Mouse (Mus musculus): ENCODE results near the gene Rbm39. TPM values are rescaled to one million over a fixed set of nuclear protein-coding genes. Genes with fewer than 3 reads are reported as not detected.

Rbm39 gene
- 1,812 TPM for polyA plus RNA-seq (2017; shearing (Covaris generic))

DNA sequence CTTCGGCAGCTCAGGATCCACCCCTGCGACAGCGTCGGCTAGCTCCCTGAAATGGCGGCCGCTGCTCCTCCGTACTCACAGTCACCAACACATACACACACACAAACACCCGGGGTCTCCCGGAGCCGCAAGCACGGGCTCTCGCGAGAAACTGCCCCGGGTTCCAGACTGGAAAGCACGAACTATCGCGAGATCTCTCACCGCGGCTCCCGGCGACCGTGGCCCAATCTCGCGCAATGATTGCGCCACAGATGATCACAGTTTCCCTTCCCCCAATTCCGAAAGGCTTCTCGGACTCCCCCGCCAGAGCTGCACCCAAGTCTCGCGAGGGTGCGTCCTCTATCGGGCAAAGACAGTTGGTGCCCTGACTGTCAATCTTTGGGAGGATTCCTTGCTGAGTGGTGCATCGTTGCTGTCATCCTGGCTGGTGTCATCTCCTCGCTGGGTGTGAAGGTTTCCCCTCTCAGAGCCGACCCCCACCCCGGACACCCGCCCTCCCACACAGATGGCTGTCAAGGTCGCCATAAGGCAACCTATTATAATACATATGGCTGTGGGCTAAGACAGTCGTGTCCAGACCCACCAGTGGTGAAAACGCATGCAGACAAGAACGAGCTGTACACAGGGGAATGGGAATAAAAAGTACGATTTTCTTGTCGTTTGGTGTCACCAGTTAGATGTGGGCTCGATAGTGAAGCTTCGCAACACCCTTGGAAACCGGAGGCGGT, at the start of gene Rbm39:
Gene Rbm39, minus strand, starts transcription at position 145 of the 728 bp plus-strand sequence.

DNA sequence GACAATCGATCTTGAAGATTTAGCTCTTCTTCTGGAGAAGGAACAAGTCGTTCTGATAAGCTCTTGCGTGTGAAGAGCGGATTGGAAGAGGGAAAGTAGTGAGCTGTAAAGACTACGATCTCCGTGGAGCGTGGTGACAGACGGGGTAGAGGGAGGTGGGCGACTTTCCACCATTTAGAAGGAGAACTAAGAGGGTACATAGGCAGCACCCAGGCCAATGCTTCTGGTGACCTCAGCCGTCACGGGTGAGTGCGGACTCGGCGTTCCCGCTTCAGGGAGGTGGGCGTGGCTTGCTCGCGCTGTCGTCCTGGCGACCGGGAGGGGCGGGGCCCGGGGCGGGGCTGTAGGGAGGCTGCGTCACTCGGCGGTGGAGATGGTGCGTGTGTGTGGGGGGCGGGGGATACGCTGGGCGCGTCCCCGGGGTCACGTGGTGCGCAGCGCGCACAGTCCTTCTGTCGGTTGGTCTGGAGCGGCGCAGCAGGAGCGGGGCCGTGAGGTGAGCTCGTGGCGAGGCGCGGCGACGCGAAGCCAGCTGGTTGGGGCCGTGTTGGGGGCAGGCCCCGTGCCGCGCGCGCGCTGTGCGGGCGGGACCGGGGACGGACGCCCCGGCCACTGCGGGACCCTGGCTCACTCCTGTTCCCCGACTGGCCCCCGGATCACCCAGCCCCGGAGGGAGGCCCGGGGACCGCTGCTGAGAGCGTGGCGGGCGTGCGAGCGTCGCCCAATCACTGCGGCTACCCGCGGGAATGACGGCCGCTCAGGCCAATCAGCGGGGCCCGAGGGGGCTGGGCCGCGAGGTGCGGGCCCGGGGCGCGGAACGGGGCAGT, 16.5 kb upstream of the Rbm39 start, which contains the start of gene Phf20:
Gene Phf20, plus strand, starts transcription at position 165 of the 827 bp plus-strand sequence.

DNA sequence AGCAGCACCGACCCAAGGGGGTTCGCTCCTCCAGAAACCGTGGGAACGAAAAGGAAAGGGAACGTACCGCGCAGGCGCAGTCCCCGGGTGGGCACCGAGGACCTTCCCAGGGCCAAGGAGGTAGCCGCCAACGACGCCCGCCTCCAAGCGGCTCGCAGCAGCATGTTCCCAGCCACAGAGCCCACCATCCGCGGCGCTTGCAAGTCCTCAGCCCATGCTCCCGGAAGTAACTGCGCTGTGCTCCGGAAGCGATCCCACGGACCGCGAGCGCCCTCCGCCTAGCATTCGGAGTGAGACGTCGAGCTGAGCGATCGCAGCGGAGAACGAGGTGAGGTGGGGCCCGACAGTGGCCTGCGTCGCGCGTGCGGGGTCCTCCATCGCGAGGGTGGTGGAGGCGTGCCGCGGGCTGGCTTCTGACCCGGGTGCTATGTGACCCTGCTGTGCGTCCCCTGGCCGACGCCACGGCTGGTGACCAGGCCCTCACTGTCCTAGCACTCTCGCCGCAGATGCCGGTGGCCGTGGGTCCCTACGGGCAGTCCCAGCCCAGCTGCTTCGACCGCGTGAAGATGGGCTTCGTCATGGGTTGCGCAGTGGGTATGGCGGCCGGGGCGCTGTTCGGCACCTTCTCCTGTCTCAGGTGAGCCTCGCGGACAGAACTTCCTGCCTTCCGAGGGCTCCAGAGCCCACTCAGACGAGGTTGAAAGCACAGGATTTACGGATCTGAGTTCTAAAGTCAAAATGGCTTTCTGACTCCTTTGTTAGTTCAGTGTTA, 35.9 kb downstream of the Rbm39 start, which contains the start of the genes Romo1 and Nfs1:
Gene Romo1, plus strand, starts transcription at position 87 of the 772 bp plus-strand sequence.
Gene Nfs1, minus strand, starts transcription at position 234 of the 772 bp plus-strand sequence.

DNA sequence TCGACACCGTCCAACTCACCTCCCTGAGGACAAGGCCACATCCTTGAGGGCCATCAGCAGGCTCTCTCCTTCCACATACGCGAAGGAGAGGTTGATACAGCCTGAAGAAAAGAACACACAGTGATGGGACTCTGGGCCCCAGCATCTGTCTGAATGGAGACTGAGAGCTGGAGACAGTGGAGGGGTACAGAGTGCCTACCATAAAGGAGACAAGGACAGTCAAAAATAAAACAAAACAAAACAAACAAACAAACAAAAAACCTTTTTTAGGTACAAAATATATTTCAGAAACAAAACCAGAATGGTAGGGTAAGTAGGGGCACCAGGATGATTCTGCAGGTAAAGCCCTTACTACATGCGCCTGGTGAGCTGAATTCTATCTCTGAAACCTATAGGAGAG, 53.0 kb downstream of the Rbm39 start, which contains the start of gene Gm28036:
Gene Gm28036, minus strand, starts transcription at position 101 of the 400 bp plus-strand sequence.

DNA sequence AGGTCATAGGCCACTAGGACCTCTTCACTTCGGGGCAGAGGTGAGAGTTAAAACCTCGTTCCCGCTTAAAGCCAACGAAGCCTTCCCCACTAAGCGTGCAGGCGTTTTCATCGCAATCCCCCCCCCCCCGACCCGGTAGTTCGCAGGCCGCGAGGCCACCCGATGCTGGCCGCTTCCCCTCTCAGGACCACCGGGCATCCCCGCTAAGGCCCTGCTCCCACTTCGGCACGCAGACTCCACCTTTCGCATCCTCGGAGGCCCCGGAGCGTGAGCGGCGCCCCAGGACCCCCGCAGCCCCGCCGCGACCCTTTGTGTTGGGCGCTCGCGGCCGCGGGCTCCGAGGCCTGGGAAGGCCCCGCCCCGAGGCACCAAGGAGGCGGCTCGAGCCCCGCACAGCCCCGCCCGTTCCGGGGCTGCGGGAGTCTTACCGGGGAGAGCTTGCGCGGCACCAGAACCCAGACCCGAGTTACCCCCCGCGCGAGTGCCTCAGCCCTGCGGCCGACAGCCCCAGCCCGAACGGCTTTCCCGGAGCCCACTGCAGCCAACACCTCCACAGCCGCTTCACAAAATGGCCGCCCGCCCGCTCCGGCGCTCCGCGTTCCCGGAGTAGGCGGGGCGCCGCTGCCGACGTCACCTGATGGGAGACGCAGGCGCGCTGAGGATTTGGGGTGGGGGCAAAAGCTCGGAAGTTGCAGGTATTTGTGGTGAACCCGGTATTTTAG, 68.5 kb downstream of the Rbm39 start, which contains the start of the genes Cpne1 and Rbm12:
Gene Cpne1, minus strand, starts transcription at position 608 of the 722 bp plus-strand sequence.
Gene Rbm12, minus strand, starts transcription at position 621 of the 722 bp plus-strand sequence.

Other genes with a start within 250 kb of the Rbm39 start
- 31.1 TPM for gene Uqcc1, start 249.9 kb downstream of the Rbm39 start, polyA plus RNA-seq (2017; shearing (Covaris generic))
- gene Gm15557, start 239.5 kb downstream of the Rbm39 start, polyA plus RNA-seq (2017; shearing (Covaris generic)): not detected
- not detected for gene Gdf5, start 234.9 kb downstream of the Rbm39 start, polyA plus RNA-seq (2017; shearing (Covaris generic))
- 21.9 TPM for gene Cep250, start 223.8 kb downstream of the Rbm39 start, polyA plus RNA-seq (2017; shearing (Covaris generic))
- gene 6430550D23Rik, start 172.3 kb downstream of the Rbm39 start, polyA plus RNA-seq (2017; shearing (Covaris generic)): 1.2 TPM
- 105 TPM for gene Ergic3, start 172.2 kb downstream of the Rbm39 start, polyA plus RNA-seq (2017; shearing (Covaris generic))
- gene Fer1l4, start 127.3 kb downstream of the Rbm39 start, polyA plus RNA-seq (2017; shearing (Covaris generic)): not detected
- gene Spag4, start 115.1 kb downstream of the Rbm39 start, polyA plus RNA-seq (2017; shearing (Covaris generic)): 4.3 TPM
- gene Cpne1, start 68.3 kb downstream of the Rbm39 start, polyA plus RNA-seq (2017; shearing (Covaris generic)): 60.0 TPM
- gene Rbm12, start 68.3 kb downstream of the Rbm39 start, polyA plus RNA-seq (2017; shearing (Covaris generic)): 52.0 TPM
- gene Gm28036, start 53.1 kb downstream of the Rbm39 start, polyA plus RNA-seq (2017; shearing (Covaris generic)): 29.0 TPM
- gene Romo1, start 36.2 kb downstream of the Rbm39 start, polyA plus RNA-seq (2017; shearing (Covaris generic)): 128 TPM
- gene Nfs1, start 36.1 kb downstream of the Rbm39 start, polyA plus RNA-seq (2017; shearing (Covaris generic)): 33.4 TPM
- 63.6 TPM for gene Phf20, start 16.2 kb upstream of the Rbm39 start, polyA plus RNA-seq (2017; shearing (Covaris generic))
- 5.3 TPM for gene Cnbd2, start 132.1 kb upstream of the Rbm39 start, polyA plus RNA-seq (2017; shearing (Covaris generic))
- gene Scand1, start 132.5 kb upstream of the Rbm39 start, polyA plus RNA-seq (2017; shearing (Covaris generic)): 74.1 TPM
- gene Epb41l1, start 240.7 kb upstream of the Rbm39 start, polyA plus RNA-seq (2017; shearing (Covaris generic)): 0.25 TPM